ENCODE assay signal across 8 mouse cellular contexts in the genomic region with DNA sequence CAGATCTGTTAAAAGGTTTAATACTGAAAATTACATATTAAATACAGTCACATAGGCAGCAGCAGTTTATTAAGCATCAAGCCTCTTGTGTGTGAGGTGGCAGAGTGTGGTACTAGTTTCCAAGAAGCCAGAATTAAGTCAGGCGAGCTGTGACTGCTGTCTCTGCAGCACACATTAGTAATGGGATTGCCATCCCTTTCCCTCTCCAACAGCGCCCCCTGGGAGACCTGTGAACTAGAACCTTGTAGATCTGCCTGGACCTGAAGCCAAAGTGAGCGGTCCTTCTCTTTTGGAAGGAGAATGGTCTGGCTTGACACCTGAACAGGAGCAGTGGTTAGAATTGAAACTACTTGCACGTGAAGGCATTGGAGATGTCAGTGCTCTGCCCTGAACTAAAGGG. TPM values are rescaled to one million over a fixed set of nuclear protein-coding genes. Genes with fewer than 3 reads are reported as not detected.
DNase-seq lines count a peak whose midpoint lies in the region; ATAC-seq and TF ChIP-seq lines count a peak whose summit lies in the region.

No protein-coding gene starts in this region.

- no peak overlapping the region for H3K27ac ChIP-seq in heart, adult 2 months

- WGBS in heart, adult 2 months, result 57% methylated on average over 4 of the region's 4 CpGs

- H3K4me1 ChIP-seq in heart, adult 2 months (ENCODE audit: control insufficient read depth, insufficient read depth, low read length), result no peaks in the 10 kb centered on the region; the same call in 1 of the 2 replicates

- H3K4me3 ChIP-seq in heart, adult 2 months, result no peak overlapping the region

- H3K79me2 ChIP-seq in heart, adult 2 months (replicated peaks; ENCODE audit: control insufficient read depth, insufficient read depth, low read length), result no peaks in the 10 kb centered on the region

- TF ChIP-seq EP300 in heart, adult 2 months (IDR thresholded peaks at IDR 0.05; ENCODE audit: insufficient read depth, low read depth, low read length), result no peak

- peak; percentile 73 for TF ChIP-seq CTCF in heart, adult 2 months (IDR thresholded peaks at IDR 0.05)

- H3K9ac ChIP-seq in heart, adult 2 months (ENCODE audit: low read depth, low read length), result no peak overlapping the region

- TF ChIP-seq POLR2A in heart, adult 2 months (IDR thresholded peaks at IDR 0.05; ENCODE audit: insufficient read depth, low read depth, low read length), result no peak

- no peaks in the 10 kb centered on the region; the same call in 1 of the 2 replicates for H3K36me3 ChIP-seq in heart, adult 2 months (ENCODE audit: control insufficient read depth, insufficient read depth, low read length)

- H3K27me3 ChIP-seq in heart, adult 2 months (ENCODE audit: control insufficient read depth, insufficient read depth, low read length), result no peaks in the 10 kb centered on the region

- peak; percentile 71 for ATAC-seq in megakaryocyte progenitor cell, adult 5-6 weeks (replicated peaks; ENCODE audit: poor library complexity)

- intact Hi-C loops in heart, adult 2 months (cut with DNase I), result no loop called here
- intact Hi-C loops in heart, postnatal 25 days (cut with DNase I), result no loop called here

- DNase-seq in heart, adult 2 months, result peak; percentile 34 to 63
- DNase-seq in heart, postnatal 25 days (ENCODE audit: low spot score), result no peak
- peak; percentile 54 for DNase-seq in A20 (ENCODE audit: low read depth, low spot score)
- DNase-seq in adrenal gland, postnatal 25 days, result peak; percentile 82
- peak; percentile 48 for DNase-seq in embryo, embryonic 9.5 days (ENCODE audit: extremely low spot score)
- peak; percentile 81 to 82 for DNase-seq in kidney, postnatal 4 days
- DNase-seq in thymus, postnatal 4 days, result peak; percentile 83

RNA-seq across cellular contexts. Expression of a gene that starts 18.8 kb away (rescaled TPM):
- 100 to 1,000 TPM; 507 to 582 TPM for total RNA-seq in heart, adult 2 months (2021)
- 367 and 618 TPM in 2 replicates for polyA plus RNA-seq in heart, adult 2 months (2012; rRNA removed)
- total RNA-seq in heart, postnatal 25 days (2021), result 100 to 1,000 TPM; 627 to 667 TPM
- total RNA-seq in adrenal gland, postnatal 25 days (2021), result 223 and 260 TPM in 2 replicates
- total RNA-seq in megakaryocyte progenitor cell, adult 5-6 weeks (2015), result 126 and 142 TPM in 2 replicates
- 74.5 and 85.5 TPM in 2 replicates for total RNA-seq in megakaryocyte progenitor cell, adult 5-6 weeks (2017)

RNA-seq across cellular contexts. Expression of a gene that starts 44.9 kb away (rescaled TPM):
- 1 to 10 TPM; 2.1 TPM for total RNA-seq in heart, adult 2 months (2021)
- polyA plus RNA-seq in heart, adult 2 months (2012; rRNA removed), result 4.1 and 5.9 TPM in 2 replicates
- total RNA-seq in heart, postnatal 25 days (2021), result 1 to 10 TPM; 1.4 to 1.8 TPM
- 37.7 and 48.6 TPM in 2 replicates for total RNA-seq in adrenal gland, postnatal 25 days (2021)
- total RNA-seq in megakaryocyte progenitor cell, adult 5-6 weeks (2015), result 2.0 and 2.4 TPM in 2 replicates
- total RNA-seq in megakaryocyte progenitor cell, adult 5-6 weeks (2017), result 1.2 and 1.3 TPM in 2 replicates

RNA-seq across cellular contexts. Expression of a gene that starts 56.8 kb away (rescaled TPM):
- under 1 TPM; 0.30 to 0.31 TPM for total RNA-seq in heart, adult 2 months (2021)
- polyA plus RNA-seq in heart, adult 2 months (2012; rRNA removed), result 0.70 and 0.85 TPM in 2 replicates
- under 1 TPM; 0.10 to 0.28 TPM for total RNA-seq in heart, postnatal 25 days (2021)
- total RNA-seq in adrenal gland, postnatal 25 days (2021), result 86.2 and 108 TPM in 2 replicates
- total RNA-seq in megakaryocyte progenitor cell, adult 5-6 weeks (2015), result not detected in 2 replicates
- total RNA-seq in megakaryocyte progenitor cell, adult 5-6 weeks (2017), result 0.20 and 2.9 TPM in 2 replicates

Comparison
In these comparisons a context has a peak if more than half of its experiments do, and no peak if none do; other contexts are left out.
1. RNA of a gene that starts 44.9 kb away (total RNA-seq): 37.7 to 48.6 TPM in adrenal gland, postnatal 25 days; 1.2 to 2.4 TPM in megakaryocyte progenitor cell, adult 5-6 weeks, 2.1 TPM in heart, adult 2 months and 1.4 to 1.8 TPM in heart, postnatal 25 days; every median in the first group is over 10 times any median in the second.
2. RNA of a gene that starts 56.8 kb away (total RNA-seq): 86.2 to 108 TPM in adrenal gland, postnatal 25 days; 0.20 to 2.9 TPM in megakaryocyte progenitor cell, adult 5-6 weeks, 0.30 to 0.31 TPM in heart, adult 2 months and 0.10 to 0.28 TPM in heart, postnatal 25 days; every median in the first group is over 10 times any median in the second.